Mouse (Mus musculus) intestine, postnatal 0 days (tissue): Measurements from ENCODE around the gene Trak2. TPM values are rescaled to one million over a fixed set of nuclear protein-coding genes. Genes with fewer than 3 reads are reported as not detected.
A peak's percentile ranks its signal among the peaks of the same experiment; 100 is the strongest.

Experiments used
- ATAC-seq: fragments of 200-750 bp; cut with Nextera tagmentation; 2 replicates; pipeline ENCODE4 v1.8.0; 2017; ENCODE audit warnings: mild to moderate bottlenecking, moderate TSS enrichment, moderate library complexity
- H3K27ac ChIP-seq: fragments of 300-500 bp; sonication (generic); 2 replicates; pipeline ENCODE4 v1.5.1; 2014; ENCODE audit warnings: mild to moderate bottlenecking, low read depth, low read length, moderate library complexity
- H3K27me3 ChIP-seq: fragments of 300-500 bp; sonication (generic); replicated peaks from 2 replicates; pipeline ENCODE4 v1.6.1; 2014; ENCODE audit warnings: low read length, mixed read lengths; ENCODE audit not compliant: control insufficient read depth, insufficient read depth
- H3K36me3 ChIP-seq: fragments of 300-500 bp; sonication (generic); 2 replicates; pipeline ENCODE4 v1.6.1; 2014; ENCODE audit warnings: mild to moderate bottlenecking, moderate library complexity; ENCODE audit not compliant: control insufficient read depth, insufficient read depth
- H3K4me1 ChIP-seq: fragments of 300-500 bp; sonication (generic); replicated peaks from 2 replicates; pipeline ENCODE4 v1.6.1; 2014; ENCODE audit warnings: antibody characterized with exemption, low read length, mixed read lengths; ENCODE audit not compliant: control insufficient read depth, insufficient read depth
- H3K4me2 ChIP-seq: fragments of 300-500 bp; sonication (generic); replicated peaks from 2 replicates; pipeline ENCODE4 v1.6.1; 2014; ENCODE audit warnings: low read depth, mild to moderate bottlenecking, moderate library complexity
- H3K4me3 ChIP-seq: fragments of 300-500 bp; sonication (generic); 2 replicates; pipeline ENCODE4 v1.5.1; 2014; ENCODE audit warnings: low read depth, low read length
- H3K9ac ChIP-seq: fragments of 300-500 bp; sonication (generic); 2 replicates; pipeline ENCODE4 v1.6.1; 2014; ENCODE audit warnings: mild to moderate bottlenecking, low read depth, low read length
- H3K9me3 ChIP-seq: fragments of 300-500 bp; sonication (generic); 2 replicates; pipeline ENCODE4 v1.6.1; 2016; ENCODE audit warnings: mixed run types; ENCODE audit not compliant: control insufficient read depth
- CTCF ChIP-seq: sonication (generic); IDR thresholded peaks from 2 replicates; pipeline ENCODE4 v1.5.1; 2016; ENCODE audit warnings: low read depth, mild to moderate bottlenecking, control low read depth, antibody characterized with exemption, moderate library complexity
- WGBS: fragments of 180-500 bp; shearing (Covaris S2); extraction: QIAGEN DNeasy Blood & Tissue Kit; methylation state at CpG from one replicate; pipeline ENCODE4 v1.1.7; 2014; 5-methylcytosine and 5-hydroxymethylcytosine counted together
- polyA plus RNA-seq: library from polyadenylated mRNA; unstranded; fragments of >200 nt; fragmentation: Nextera tagmentation; extraction: Ambion mirVana; gene quantifications from 2 replicates; pipeline ENCODE4 v1.2.1, GENCODE M21; 2015

Trak2 gene
- polyA plus RNA-seq: 5.4 and 5.8 TPM in 2 replicates

DNA sequence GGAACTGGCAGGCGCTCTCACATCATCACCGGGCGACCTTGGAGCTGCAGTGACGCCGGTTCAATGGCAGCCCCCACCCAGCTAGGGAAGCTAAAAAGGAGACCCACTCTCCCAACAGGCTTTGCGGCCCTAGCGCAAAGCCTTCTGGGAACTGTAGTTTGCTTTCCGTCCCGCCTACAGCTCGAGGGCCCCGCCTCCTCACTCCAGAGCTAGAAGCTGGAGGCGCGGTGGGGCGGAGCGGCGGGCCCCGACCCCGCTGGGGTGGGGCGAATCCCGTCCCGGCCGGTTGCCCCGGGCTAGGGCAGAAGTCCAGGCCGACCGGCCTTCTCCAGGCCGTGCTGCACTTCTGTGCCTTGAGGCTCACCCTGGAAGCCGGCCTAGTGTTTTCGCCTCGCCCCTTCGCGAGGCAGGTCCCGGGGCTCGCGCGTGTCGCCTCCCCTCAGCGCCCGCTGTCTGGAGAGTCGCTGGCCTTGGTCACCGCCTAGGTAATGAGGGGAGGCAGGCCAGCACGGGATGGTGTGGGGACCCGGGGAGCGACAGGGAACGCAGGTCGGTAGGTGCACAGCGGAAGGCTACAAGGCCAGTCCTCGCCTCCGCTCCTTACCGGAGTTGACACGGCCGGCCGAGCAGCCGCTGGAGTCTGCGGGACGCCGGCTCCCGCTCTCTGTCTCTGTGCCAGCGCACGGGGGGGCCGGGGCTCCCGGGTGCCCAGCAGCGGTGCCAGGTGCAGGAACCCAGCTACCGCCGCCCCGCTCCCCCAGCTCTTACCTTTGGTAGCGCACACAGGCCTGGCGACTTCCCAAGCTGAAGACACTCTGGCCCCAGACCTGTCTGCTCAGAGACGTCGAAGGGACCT, at the start of gene Trak2, which contains the start of gene Stradb:
Trak2 (minus strand) TSS at position 65 of the 856 bp plus-strand sequence.
Stradb (plus strand) TSS at position 157 of the 856 bp plus-strand sequence.
- no peaks in the 10 kb centered on the region for H3K36me3 ChIP-seq
- under 1% methylated on average over 54 of the region's 69 CpGs for WGBS
- peak within 1 kb of the TSS; percentile 84 for H3K4me2 ChIP-seq
- no peaks in the 10 kb centered on the region for H3K9me3 ChIP-seq
- H3K9ac ChIP-seq: peak within 1 kb of the TSS; percentile 87
- peak within 1 kb of the TSS; percentile 95 for H3K4me3 ChIP-seq
- H3K27ac ChIP-seq: peak within 1 kb of the TSS; percentile 92
- no peaks in the 10 kb centered on the region for H3K27me3 ChIP-seq
- TF ChIP-seq CTCF: no peak
- peak; percentile 96 for ATAC-seq
- H3K4me1 ChIP-seq: 0 out of 2 replicates have a peak, but pooled peaks cover 5% of the 10 kb centered on the region

DNA sequence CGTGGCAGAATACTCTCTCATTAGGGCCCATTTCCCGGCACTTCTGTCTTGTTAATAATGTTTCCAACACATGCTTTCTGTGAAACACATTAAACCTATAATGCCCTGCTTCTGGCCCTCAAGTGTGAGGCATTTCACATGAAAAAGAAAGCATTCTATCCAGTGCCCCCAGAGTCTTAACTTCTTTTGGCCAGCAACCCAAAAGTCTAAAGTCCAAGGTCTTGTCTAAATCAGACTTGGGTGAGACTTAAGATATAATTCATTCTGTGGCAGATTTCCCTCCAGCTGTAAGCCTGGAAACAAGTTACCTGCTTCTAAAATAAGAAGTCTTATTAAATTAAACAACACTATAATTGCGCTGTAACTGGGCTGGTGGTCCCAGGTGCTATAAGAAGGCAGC, 48.3 kb upstream of the Trak2 start:
- Histone ChIP-seq H3K4me1 (no peaks in the 10 kb centered on the region), H3K4me2 (no peak overlapping the region), H3K9me3 (no peaks in the 10 kb centered on the region), H3K9ac (no peak overlapping the region), H3K4me3 (no peak overlapping the region), H3K36me3 (no peaks in the 10 kb centered on the region), H3K27me3 (no peaks in the 10 kb centered on the region), H3K27ac (no peak overlapping the region)
- no peak for TF ChIP-seq CTCF
- ATAC-seq: no peak
- 53% methylated on average over 3 of the region's 3 CpGs for WGBS

DNA sequence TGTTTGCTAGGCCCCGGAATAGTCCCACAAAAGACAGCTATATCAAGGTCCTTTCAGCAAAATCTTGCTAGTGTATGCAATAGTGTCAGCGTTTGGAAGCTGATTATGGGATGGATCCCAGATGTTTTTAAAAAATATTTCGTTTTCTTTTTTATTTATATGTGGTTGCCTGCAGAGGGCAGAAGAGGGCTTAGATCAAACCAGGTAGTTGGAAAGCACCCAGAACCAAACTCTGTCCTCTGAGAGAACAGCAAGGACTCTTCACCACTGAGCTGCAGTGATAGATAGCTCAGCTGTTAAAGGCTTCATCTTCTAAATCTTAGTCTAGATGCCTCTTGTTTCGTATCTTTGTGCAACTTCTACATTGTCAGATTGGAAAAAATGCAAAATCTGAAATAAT, 36.0 kb upstream of the Trak2 start:
- ATAC-seq: no peak
- Histone ChIP-seq H3K9me3 (no peaks in the 10 kb centered on the region), H3K4me1 (no peaks in the 10 kb centered on the region), H3K27ac (no peak overlapping the region), H3K9ac (no peak overlapping the region), H3K36me3 (no peaks in the 10 kb centered on the region), H3K4me3 (no peak overlapping the region), H3K4me2 (no peak overlapping the region), H3K27me3 (no peaks in the 10 kb centered on the region)
- TF ChIP-seq CTCF: peak; percentile 55
- 33% methylated on average over 4 of the region's 4 CpGs for WGBS

DNA sequence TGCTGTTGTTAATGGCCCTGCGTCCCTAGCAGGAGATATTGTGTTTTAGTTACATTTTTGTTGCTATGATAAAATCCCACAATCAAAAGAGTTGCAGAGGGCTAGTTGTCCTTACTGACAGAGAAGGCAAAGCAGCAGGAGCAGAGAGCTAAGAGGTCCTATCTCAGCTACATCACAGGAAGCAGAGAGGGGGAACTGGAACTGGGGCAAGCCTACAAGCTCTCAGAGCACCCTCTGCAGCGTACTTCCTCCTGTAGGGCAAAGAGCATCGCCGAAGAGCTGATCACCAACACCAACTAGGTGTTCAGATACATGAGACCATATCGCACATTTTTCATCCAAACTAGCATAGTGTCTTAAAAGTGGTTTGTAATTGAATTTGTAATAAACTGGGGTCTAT, 22.1 kb upstream of the Trak2 start:
- Histone ChIP-seq H3K4me1 (no peaks in the 10 kb centered on the region), H3K9ac (no peak overlapping the region), H3K27me3 (no peaks in the 10 kb centered on the region), H3K9me3 (no peaks in the 10 kb centered on the region), H3K4me3 (no peak overlapping the region), H3K36me3 (peaks cover 28% of the 10 kb centered on the region), H3K4me2 (no peak overlapping the region), H3K27ac (no peak overlapping the region)
- no peak for TF ChIP-seq CTCF
- 93% methylated on average over 5 of the region's 5 CpGs for WGBS
- ATAC-seq: no peak

DNA sequence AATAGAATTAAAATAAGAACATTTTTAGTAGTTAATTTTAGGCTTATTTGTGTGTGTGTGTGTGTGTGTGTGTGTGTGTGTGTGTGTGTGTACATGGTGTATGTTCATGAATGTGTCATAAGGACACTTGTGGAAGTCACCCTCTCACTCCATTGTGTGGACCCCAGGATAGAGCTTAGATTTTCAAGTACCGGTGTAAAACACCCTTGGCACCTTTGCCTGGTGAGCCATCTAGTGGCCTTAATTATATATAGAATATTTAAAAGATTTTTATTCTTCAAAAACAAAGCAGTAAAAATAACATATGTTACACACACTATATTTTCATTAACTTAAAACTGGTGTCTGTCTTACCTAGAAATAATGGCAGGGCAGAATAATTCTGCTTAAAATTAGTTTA, 20.5 kb upstream of the Trak2 start:
- peak; percentile 59 for TF ChIP-seq CTCF
- H3K27ac ChIP-seq: no peak overlapping the region
- no peaks in the 10 kb centered on the region for H3K9me3 ChIP-seq
- ATAC-seq: no peak
- no peak overlapping the region for H3K4me2 ChIP-seq
- H3K4me1 ChIP-seq: no peaks in the 10 kb centered on the region
- no peak overlapping the region for H3K4me3 ChIP-seq
- H3K9ac ChIP-seq: no peak overlapping the region
- no peaks in the 10 kb centered on the region for H3K27me3 ChIP-seq
- WGBS: 44% methylated on average over 1 of the region's 1 CpGs
- peaks cover 33% of the 10 kb centered on the region for H3K36me3 ChIP-seq

DNA sequence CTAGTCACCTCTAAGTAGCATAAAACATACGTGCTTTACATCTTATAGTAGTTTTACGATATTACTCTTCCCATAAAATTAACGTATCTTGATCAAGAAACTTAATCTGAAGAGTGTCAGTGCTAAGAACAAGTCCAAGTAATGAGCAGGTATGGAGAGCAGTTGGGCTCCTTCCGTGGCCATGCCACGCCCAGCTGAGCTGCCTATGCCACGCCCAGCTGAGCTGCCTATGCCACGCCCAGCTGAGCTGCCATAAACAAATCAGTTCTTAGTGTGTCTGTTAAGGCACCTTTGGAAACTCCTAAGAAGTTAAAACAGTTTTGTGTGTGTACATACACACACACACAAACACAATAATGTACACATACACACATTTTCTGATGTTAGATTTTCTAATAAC, 19.9 kb upstream of the Trak2 start:
- H3K27me3 ChIP-seq: no peaks in the 10 kb centered on the region
- 62% methylated on average over 7 of the region's 7 CpGs for WGBS
- no peaks in the 10 kb centered on the region for H3K9me3 ChIP-seq
- ATAC-seq: peak; percentile 53; the same call in 1 of the 2 replicates
- no peak overlapping the region for H3K9ac ChIP-seq
- H3K36me3 ChIP-seq: peaks cover 36% of the 10 kb centered on the region
- no peak for TF ChIP-seq CTCF
- no peaks in the 10 kb centered on the region for H3K4me1 ChIP-seq
- no peak overlapping the region for H3K27ac ChIP-seq
- no peak overlapping the region for H3K4me3 ChIP-seq
- H3K4me2 ChIP-seq: no peak overlapping the region
